Mouse (Mus musculus): ENCODE measurements around the gene Col26a1.

- TF ChIP-seq CTCF (conservative IDR thresholded peaks at IDR 0.05; ENCODE audit: low read length) (no peak), NANOG (IDR thresholded peaks at IDR 0.05; ENCODE audit: borderline replicate concordance, low read length) (no peak)
Observed at GRCm38 (mm10) chr5:136846385-136847264, 36.4 kb downstream of the Col26a1 start.

Data from E14TG2a.4 (cell line).